In the genomic region with DNA sequence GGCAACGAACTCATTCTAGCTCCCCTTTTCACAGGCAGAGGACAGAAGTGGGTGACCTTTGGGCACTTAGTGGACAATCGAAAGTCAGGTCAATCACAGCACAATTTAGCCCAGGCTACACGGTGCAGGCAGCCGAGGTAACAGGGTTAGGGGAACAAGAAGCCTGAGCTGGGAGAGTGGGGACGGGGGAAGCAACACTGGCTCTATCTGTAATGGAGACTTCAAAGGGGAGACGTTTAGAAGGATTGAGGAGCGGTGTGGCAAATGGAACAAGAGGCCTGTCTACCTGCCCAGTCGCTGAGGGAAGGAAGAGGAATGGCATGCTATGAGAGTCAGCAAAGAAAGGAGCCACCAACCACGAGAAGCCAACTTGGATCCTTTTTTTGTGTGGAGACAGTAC, we compare ENCODE assay signal across 24 mouse cellular contexts. TPM values are rescaled to one million over a fixed set of nuclear protein-coding genes. Genes with fewer than 3 reads are reported as not detected.
DNase-seq lines count a peak whose midpoint lies in the region; ATAC-seq and TF ChIP-seq lines count a peak whose summit lies in the region.
"Had no signal": no experiment of that assay in that cellular context is flagged by ENCODE, and none has a peak within 500 bp of the region (broad histone marks: within the 10 kb centered on the region; RNA-seq: fewer than 3 reads in every experiment).

No protein-coding gene starts in this region.

- peaks cover 22% of the 10 kb centered on the region for H3K4me1 ChIP-seq in forebrain, postnatal 0 days (ENCODE audit: insufficient read depth)
- H3K4me1 ChIP-seq in forebrain, embryonic 12.5 days: peaks cover 77% of the 10 kb centered on the region
- peaks cover 80% of the 10 kb centered on the region for H3K4me1 ChIP-seq in hindbrain, embryonic 10.5 days (replicated peaks)
- peaks cover 55% of the 10 kb centered on the region for H3K4me1 ChIP-seq in hindbrain, embryonic 13.5 days (replicated peaks)
- H3K4me1 ChIP-seq in liver, embryonic 12.5 days: peaks cover 80% of the 10 kb centered on the region
- peaks cover 24% of the 10 kb centered on the region for H3K4me1 ChIP-seq in cortical plate, adult 2 months (ENCODE audit: control insufficient read depth, insufficient read depth, low read length)

- no peaks in the 10 kb centered on the region for H3K36me3 ChIP-seq in forebrain, postnatal 0 days (ENCODE audit: insufficient read depth)
- H3K36me3 ChIP-seq in forebrain, embryonic 12.5 days (replicated peaks): no peaks in the 10 kb centered on the region
- peaks cover 15% of the 10 kb centered on the region for H3K36me3 ChIP-seq in hindbrain, embryonic 10.5 days
- no peaks in the 10 kb centered on the region for H3K36me3 ChIP-seq in hindbrain, embryonic 13.5 days
- peaks cover 16% of the 10 kb centered on the region for H3K36me3 ChIP-seq in liver, embryonic 12.5 days
- H3K36me3 ChIP-seq: heart, embryonic 15.5 days; intestine, embryonic 15.5 days; limb, embryonic 13.5 days; stomach, embryonic 15.5 days had no signal

- no peak for TF ChIP-seq CTCF in forebrain, postnatal 0 days (IDR thresholded peaks at IDR 0.05; ENCODE audit: low read depth)
- TF ChIP-seq CTCF in cortical plate, adult 2 months (IDR thresholded peaks at IDR 0.05; ENCODE audit: extremely low read depth, insufficient read depth, low read length): no peak

- ATAC-seq in forebrain, postnatal 0 days: no peak
- ATAC-seq in forebrain, embryonic 12.5 days (ENCODE audit: low FRiP score): no peak
- no peak for ATAC-seq in hindbrain, embryonic 13.5 days (ENCODE audit: low FRiP score)
- no peak for ATAC-seq in liver, embryonic 12.5 days
- ATAC-seq: CD4-positive, CD25-positive, alpha-beta regulatory T cell, adult 4 months; intestine, embryonic 15.5 days had no signal

- H3K4me2 ChIP-seq in forebrain, postnatal 0 days (ENCODE audit: low read depth): no peak overlapping the region
- no peak overlapping the region for H3K4me2 ChIP-seq in forebrain, embryonic 12.5 days
- no peak overlapping the region for H3K4me2 ChIP-seq in hindbrain, embryonic 13.5 days
- no peak overlapping the region for H3K4me2 ChIP-seq in liver, embryonic 12.5 days
- H3K4me2 ChIP-seq: heart, embryonic 15.5 days; intestine, embryonic 15.5 days; limb, embryonic 13.5 days; stomach, embryonic 15.5 days had no signal

- 80% methylated on average over 9 of the region's 9 CpGs for WGBS in forebrain, postnatal 0 days
- WGBS in forebrain, embryonic 12.5 days: 76% methylated on average over 9 of the region's 9 CpGs
- WGBS in hindbrain, embryonic 10.5 days: 77% methylated on average over 9 of the region's 9 CpGs
- WGBS in hindbrain, embryonic 13.5 days: 74% methylated on average over 9 of the region's 9 CpGs
- WGBS in liver, embryonic 12.5 days (ENCODE audit: insufficient replicate concordance): 80% methylated on average over 9 of the region's 9 CpGs

- DNase-seq in forebrain, postnatal 0 days: no peak
- DNase-seq in hindbrain, embryonic 10.5 days (ENCODE audit: low spot score): no peak
- no peak for DNase-seq in liver
- DNase-seq in spleen, postnatal 36 days (ENCODE audit: low spot score in 2 of 2): no peak
- DNase-seq: adrenal gland, postnatal 25 days; cerebellum, adult 18-20 months; cerebellum, postnatal 10 days; heart, postnatal 4 days; kidney, adult 8-10 months; lung, postnatal 10 days; midbrain, embryonic 14.5 days; retina, postnatal 1 day; right cerebral cortex, postnatal 14 days had no signal

- peak overlapping the region; percentile 51 for H3K27ac ChIP-seq in forebrain, postnatal 0 days (ENCODE audit: low read depth, low read length)
- H3K27ac ChIP-seq in forebrain, embryonic 12.5 days: no peak overlapping the region
- peak overlapping the region; percentile 64; the same call in 1 of the 2 replicates for H3K27ac ChIP-seq in hindbrain, embryonic 10.5 days
- no peak overlapping the region for H3K27ac ChIP-seq in hindbrain, embryonic 13.5 days
- peak overlapping the region; percentile 22 for H3K27ac ChIP-seq in liver, embryonic 12.5 days
- peak overlapping the region; percentile 73 for H3K27ac ChIP-seq in cortical plate, adult 2 months (ENCODE audit: insufficient read depth, low read length)
- H3K27ac ChIP-seq: heart, embryonic 15.5 days; intestine, embryonic 15.5 days; kidney, postnatal 0 days; limb, embryonic 13.5 days; stomach, embryonic 15.5 days had no signal

- H3K27me3 ChIP-seq in forebrain, postnatal 0 days (ENCODE audit: insufficient read depth, low read length): no peaks in the 10 kb centered on the region
- no peaks in the 10 kb centered on the region for H3K27me3 ChIP-seq in forebrain, embryonic 12.5 days
- no peaks in the 10 kb centered on the region for H3K27me3 ChIP-seq in hindbrain, embryonic 10.5 days (ENCODE audit: insufficient read depth, poor library complexity, severe bottlenecking)
- H3K27me3 ChIP-seq in hindbrain, embryonic 13.5 days: no peaks in the 10 kb centered on the region
- H3K27me3 ChIP-seq in liver, embryonic 12.5 days (replicated peaks): no peaks in the 10 kb centered on the region
- H3K27me3 ChIP-seq: heart, embryonic 15.5 days; intestine, embryonic 15.5 days; stomach, embryonic 15.5 days had no signal

- H3K9ac ChIP-seq in forebrain, postnatal 0 days: no peak overlapping the region
- no peak overlapping the region for H3K9ac ChIP-seq in forebrain, embryonic 12.5 days
- no peak overlapping the region for H3K9ac ChIP-seq in hindbrain, embryonic 13.5 days
- H3K9ac ChIP-seq in liver, embryonic 12.5 days: no peak overlapping the region
- H3K9ac ChIP-seq: heart, embryonic 15.5 days; intestine, embryonic 15.5 days; limb, embryonic 13.5 days; stomach, embryonic 15.5 days had no signal

- H3K4me3 ChIP-seq in forebrain, postnatal 0 days (ENCODE audit: low read depth, low read length): no peak overlapping the region
- no peak overlapping the region for H3K4me3 ChIP-seq in forebrain, embryonic 12.5 days (replicated peaks)
- H3K4me3 ChIP-seq in hindbrain, embryonic 10.5 days: no peak overlapping the region
- H3K4me3 ChIP-seq in hindbrain, embryonic 13.5 days: no peak overlapping the region
- H3K4me3 ChIP-seq in liver, embryonic 12.5 days: no peak overlapping the region
- H3K4me3 ChIP-seq in cortical plate, adult 2 months (ENCODE audit: insufficient read depth, low read length): no peak overlapping the region
- H3K4me3 ChIP-seq: erythroblast, embryonic 14.5 days; heart, embryonic 15.5 days; intestine, embryonic 15.5 days; limb, embryonic 13.5 days; stomach, embryonic 15.5 days had no signal

- no peak for TF ChIP-seq POLR2A in cortical plate, adult 2 months (IDR thresholded peaks at IDR 0.05; ENCODE audit: extremely low read depth, insufficient read depth, low read length)

- no peaks in the 10 kb centered on the region for H3K9me3 ChIP-seq in forebrain, postnatal 0 days (ENCODE audit: low read length)
- no peaks in the 10 kb centered on the region for H3K9me3 ChIP-seq in forebrain, embryonic 12.5 days
- H3K9me3 ChIP-seq in hindbrain, embryonic 10.5 days: no peaks in the 10 kb centered on the region
- H3K9me3 ChIP-seq in hindbrain, embryonic 13.5 days: no peaks in the 10 kb centered on the region
- no peaks in the 10 kb centered on the region for H3K9me3 ChIP-seq in liver, embryonic 12.5 days (replicated peaks)
- H3K9me3 ChIP-seq: heart, embryonic 15.5 days; intestine, embryonic 15.5 days; limb, embryonic 13.5 days; stomach, embryonic 15.5 days had no signal

RNA-seq across cellular contexts. Expression of gene Zeb2, which starts 57.0 kb away (rescaled TPM):
- 150 and 186 TPM in 2 replicates for total RNA-seq in forebrain, postnatal 0 days (2014; rRNA removed)
- 47.7 and 50.6 TPM in 2 replicates for polyA plus RNA-seq in forebrain, postnatal 0 days (2015; fragmentation: Nextera tagmentation; extraction: Ambion mirVana)
- 63.3 and 74.3 TPM in 2 replicates for polyA plus RNA-seq in forebrain, embryonic 12.5 days (2016; fragmentation: Nextera tagmentation; extraction: Ambion mirVana)
- polyA plus RNA-seq in hindbrain, embryonic 10.5 days (2016; fragmentation: Nextera tagmentation; extraction: Ambion mirVana): 49.3 and 54.1 TPM in 2 replicates
- 50.4 and 57.4 TPM in 2 replicates for polyA plus RNA-seq in hindbrain, embryonic 13.5 days (2015; fragmentation: Nextera tagmentation; extraction: Ambion mirVana)
- 22.1 and 24.3 TPM in 2 replicates for polyA plus RNA-seq in liver, embryonic 12.5 days (2016; fragmentation: Nextera tagmentation; extraction: Ambion mirVana)
- polyA plus RNA-seq in cortical plate, adult 2 months (2012; rRNA removed): 63.2 and 65.4 TPM in 2 replicates

Comparison
In these comparisons a context has a peak if more than half of its experiments do, and no peak if none do; other contexts are left out.
1. H3K27ac ChIP-seq: peak in forebrain, postnatal 0 days (single experiment), hindbrain, embryonic 10.5 days (single experiment), liver, embryonic 12.5 days (single experiment) and cortical plate, adult 2 months (single experiment); none in forebrain, embryonic 12.5 days (single experiment) and hindbrain, embryonic 13.5 days (single experiment).